ENCODE assay signal across 16 mouse cellular contexts in the genomic region with DNA sequence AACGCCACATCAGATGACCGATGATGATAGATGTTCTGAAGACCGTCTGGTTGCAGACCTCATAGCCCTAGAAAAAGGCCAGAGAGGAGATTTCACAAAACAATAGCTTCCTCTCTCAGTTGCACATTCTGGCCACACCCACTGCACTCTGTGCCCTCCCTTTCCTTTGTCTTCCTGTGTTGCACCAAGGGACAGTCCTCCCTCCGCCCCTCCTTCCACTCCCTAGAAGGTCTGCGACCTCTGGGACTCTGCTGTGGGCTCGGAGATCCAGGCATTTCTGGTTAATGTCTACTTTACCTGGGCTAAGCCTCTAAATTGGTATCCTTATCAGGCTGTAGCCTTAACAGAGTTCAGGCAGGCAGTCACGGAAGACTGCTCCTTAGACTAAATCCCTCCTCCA. TPM values are rescaled to one million over a fixed set of nuclear protein-coding genes. Genes with fewer than 3 reads are reported as not detected.
A peak's percentile ranks its signal among the peaks of the same experiment; 100 is the strongest.
DNase-seq lines count a peak whose midpoint lies in the region; ATAC-seq and TF ChIP-seq lines count a peak whose summit lies in the region.
"Had no signal": no experiment of that assay in that cellular context is flagged by ENCODE, and none has a peak within 500 bp of the region (broad histone marks: within the 10 kb centered on the region; RNA-seq: fewer than 3 reads in every experiment).

No protein-coding gene starts in this region.

- no peak for DNase-seq in kidney, adult 11 months
- DNase-seq in 416B (ENCODE audit: low read depth), result peak; percentile 59
- DNase-seq in liver, postnatal 0 days, result peak; percentile 35
- no peak for DNase-seq in layer of hippocampus, adult 9-11 months
- no peak for DNase-seq in right cerebral cortex, postnatal 25 days
- DNase-seq: heart, adult 11 months; heart, postnatal 14 days; right cerebral cortex, adult 18-20 months; thymus, postnatal 36 days had no signal

- H3K4me1 ChIP-seq in kidney, embryonic 16.5 days (ENCODE audit: insufficient read depth, low read length), result peaks cover 10% of the 10 kb centered on the region; the same call in 1 of the 2 replicates
- no peaks in the 10 kb centered on the region; the same call in 1 of the 2 replicates for H3K4me1 ChIP-seq in bone marrow, adult 2 months (ENCODE audit: control insufficient read depth, insufficient read depth, low read length)
- H3K4me1 ChIP-seq in liver, postnatal 0 days (ENCODE audit: insufficient read depth), result no peaks in the 10 kb centered on the region
- H3K4me1 ChIP-seq: forebrain, embryonic 15.5 days had no signal

- TF ChIP-seq CTCF in bone marrow, adult 2 months (IDR thresholded peaks at IDR 0.05; ENCODE audit: control insufficient read depth, insufficient read depth, low read length), result no peak
- no peak for TF ChIP-seq CTCF in liver, postnatal 0 days (IDR thresholded peaks at IDR 0.05; ENCODE audit: low read depth)

- no peak overlapping the region for H3K9ac ChIP-seq in kidney, embryonic 16.5 days (replicated peaks; ENCODE audit: low read length)
- H3K9ac ChIP-seq in liver, postnatal 0 days (replicated peaks), result no peak overlapping the region
- H3K9ac ChIP-seq: forebrain, embryonic 15.5 days; liver, embryonic 14.5 days had no signal

- H3K27ac ChIP-seq in kidney, embryonic 16.5 days (ENCODE audit: low read length), result peak overlapping the region; percentile 70; the same call in 1 of the 2 replicates
- peak overlapping the region; percentile 69 for H3K27ac ChIP-seq in bone marrow, adult 2 months (ENCODE audit: control insufficient read depth, insufficient read depth, low read depth, low read length, poor library complexity)
- no peak overlapping the region for H3K27ac ChIP-seq in liver, postnatal 0 days (ENCODE audit: low read depth)
- H3K27ac ChIP-seq: forebrain, embryonic 15.5 days; liver, embryonic 14.5 days had no signal

- no peak for TF ChIP-seq POLR2A in bone marrow, adult 2 months (IDR thresholded peaks at IDR 0.05; ENCODE audit: borderline replicate concordance, control insufficient read depth, low read depth, low read length)

- WGBS in kidney, embryonic 16.5 days, result 32% methylated on average over 7 of the region's 7 CpGs
- 25% methylated on average over 7 of the region's 7 CpGs for WGBS in bone marrow, adult 2 months
- WGBS in liver, postnatal 0 days (ENCODE audit: insufficient replicate concordance), result 41% methylated on average over 7 of the region's 7 CpGs

- no peaks in the 10 kb centered on the region for H3K36me3 ChIP-seq in kidney, embryonic 16.5 days (ENCODE audit: insufficient read depth, low read length)
- H3K36me3 ChIP-seq in liver, postnatal 0 days (replicated peaks; ENCODE audit: insufficient read depth, low read length), result no peaks in the 10 kb centered on the region
- H3K36me3 ChIP-seq: forebrain, embryonic 15.5 days had no signal

- H3K9me3 ChIP-seq in kidney, embryonic 16.5 days (ENCODE audit: low read length), result no peaks in the 10 kb centered on the region
- H3K9me3 ChIP-seq in liver, postnatal 0 days (ENCODE audit: low read length), result no peaks in the 10 kb centered on the region
- H3K9me3 ChIP-seq: forebrain, embryonic 15.5 days had no signal

- H3K27me3 ChIP-seq in kidney, embryonic 16.5 days (ENCODE audit: insufficient read depth, low read length), result no peaks in the 10 kb centered on the region
- H3K27me3 ChIP-seq in liver, postnatal 0 days (ENCODE audit: insufficient read depth, low read length), result no peaks in the 10 kb centered on the region
- H3K27me3 ChIP-seq: forebrain, embryonic 15.5 days had no signal

- no peak for TF ChIP-seq EP300 in liver, postnatal 0 days (IDR thresholded peaks at IDR 0.05; ENCODE audit: low read depth)

- H3K4me3 ChIP-seq in kidney, embryonic 16.5 days (ENCODE audit: low read length), result no peak overlapping the region
- H3K4me3 ChIP-seq in bone marrow, adult 2 months (replicated peaks; ENCODE audit: control insufficient read depth, low read depth, low read length), result no peak overlapping the region
- H3K4me3 ChIP-seq in liver, postnatal 0 days (ENCODE audit: low read depth, low read length), result no peak overlapping the region
- H3K4me3 ChIP-seq: forebrain, embryonic 15.5 days; myocyte had no signal

- 0 out of 2 replicates have a peak overlapping the region, but pooled peaks have one; percentile 6 for H3K4me2 ChIP-seq in kidney, embryonic 16.5 days (replicated peaks; ENCODE audit: low read depth, low read length)
- no peak overlapping the region for H3K4me2 ChIP-seq in liver, postnatal 0 days (ENCODE audit: low read depth, low read length)
- H3K4me2 ChIP-seq: forebrain, embryonic 15.5 days had no signal

- ATAC-seq in kidney, embryonic 16.5 days (ENCODE audit: low FRiP score, low TSS enrichment), result peak; percentile 87
- ATAC-seq in liver, postnatal 0 days, result no peak
- ATAC-seq in erythroid progenitor cell, adult 5-6 weeks (replicated peaks; ENCODE audit: low FRiP score, poor library complexity, severe bottlenecking), result no peak
- ATAC-seq: CD4-positive, CD25-positive, alpha-beta regulatory T cell, adult 4 months; forebrain, embryonic 15.5 days had no signal

RNA-seq across cellular contexts. Expression of a gene that starts 13.5 kb away (rescaled TPM):
- 286 and 293 TPM in 2 replicates for polyA plus RNA-seq in kidney, embryonic 16.5 days (2015; fragmentation: Nextera tagmentation; extraction: Ambion mirVana)
- polyA plus RNA-seq in bone marrow, adult 2 months (2011; ENCODE audit: insufficient read depth, insufficient read length, low replicate concordance, missing spikeins), result 19.1 and 43.1 TPM in 2 replicates
- polyA plus RNA-seq in liver, postnatal 0 days (2015; fragmentation: Nextera tagmentation; extraction: Ambion mirVana), result 299 and 308 TPM in 2 replicates
- 26.3 and 40.7 TPM in 2 replicates for total RNA-seq in erythroid progenitor cell, adult 5-6 weeks (2015; ENCODE audit: low replicate concordance)
- 15.7 and 20.7 TPM in 2 replicates for total RNA-seq in erythroid progenitor cell, adult 5-6 weeks (2017; ENCODE audit: low replicate concordance)

RNA-seq across cellular contexts. Expression of a gene that starts 48.5 kb away (rescaled TPM):
- polyA plus RNA-seq in kidney, embryonic 16.5 days (2015; fragmentation: Nextera tagmentation; extraction: Ambion mirVana), result 19.2 and 19.7 TPM in 2 replicates
- polyA plus RNA-seq in bone marrow, adult 2 months (2011; ENCODE audit: insufficient read depth, insufficient read length, low replicate concordance, missing spikeins), result 1.9 and 3.0 TPM in 2 replicates
- polyA plus RNA-seq in liver, postnatal 0 days (2015; fragmentation: Nextera tagmentation; extraction: Ambion mirVana), result 7.0 and 9.4 TPM in 2 replicates
- 0.72 and 2.9 TPM in 2 replicates for total RNA-seq in erythroid progenitor cell, adult 5-6 weeks (2015; ENCODE audit: low replicate concordance)
- total RNA-seq in erythroid progenitor cell, adult 5-6 weeks (2017; ENCODE audit: low replicate concordance), result 1.9 and 4.5 TPM in 2 replicates

Comparison
In these comparisons a context has a peak if more than half of its experiments do, and no peak if none do; other contexts are left out.
1. DNase-seq: peak in 416B (single experiment) and liver, postnatal 0 days (single experiment); none in kidney, adult 11 months (single experiment), layer of hippocampus, adult 9-11 months (single experiment) and right cerebral cortex, postnatal 25 days (single experiment).